In genomic region chr19:10525106-10525901, GRCm38 (mm10) we compare ENCODE assay signal across 8 mouse cellular contexts. TPM values are rescaled to one million over a fixed set of nuclear protein-coding genes. Genes with fewer than 3 reads are reported as not detected.
A peak's percentile ranks its signal among the peaks of the same experiment; 100 is the strongest.
DNase-seq lines count a peak whose midpoint lies in the region; ATAC-seq and TF ChIP-seq lines count a peak whose summit lies in the region.

Gene Cpsf7, plus strand, starts transcription at chr19:10525266.

- H3K36me3 ChIP-seq in embryonic facial prominence, embryonic 15.5 days = peaks cover 14% of the 10 kb centered on the region
- peaks cover 28% of the 10 kb centered on the region for H3K36me3 ChIP-seq in limb, embryonic 14.5 days (ENCODE audit: control insufficient read depth, insufficient read depth, low read length)
- 0 out of 2 replicates have a peak, but pooled peaks cover 1% of the 10 kb centered on the region for H3K36me3 ChIP-seq in midbrain, postnatal 0 days (ENCODE audit: insufficient read depth, low read length)

- ATAC-seq in embryonic facial prominence, embryonic 15.5 days (ENCODE audit: insufficient number of reproducible peaks, low FRiP score, low TSS enrichment, low read depth) = peak; percentile 94
- ATAC-seq in limb, embryonic 14.5 days (ENCODE audit: low FRiP score, low read depth) = peak; percentile 94
- ATAC-seq in midbrain, postnatal 0 days (ENCODE audit: low FRiP score) = peak; percentile 92

- peak within 1 kb of the TSS; percentile 86 for H3K9ac ChIP-seq in embryonic facial prominence, embryonic 15.5 days
- H3K9ac ChIP-seq in limb, embryonic 14.5 days (ENCODE audit: low read depth, low read length, severe bottlenecking) = peak within 1 kb of the TSS; percentile 97
- peak within 1 kb of the TSS; percentile 97 for H3K9ac ChIP-seq in midbrain, postnatal 0 days (replicated peaks; ENCODE audit: low read length, poor library complexity, severe bottlenecking)

- H3K9me3 ChIP-seq in embryonic facial prominence, embryonic 15.5 days (replicated peaks) = no peaks in the 10 kb centered on the region
- no peaks in the 10 kb centered on the region for H3K9me3 ChIP-seq in limb, embryonic 14.5 days (ENCODE audit: control insufficient read depth, low read length)
- H3K9me3 ChIP-seq in midbrain, postnatal 0 days (ENCODE audit: low read length) = no peaks in the 10 kb centered on the region

- DNase-seq in 416B (ENCODE audit: low read depth) = peak; percentile 93
- DNase-seq in heart, adult 8-10 months (ENCODE audit: low spot score) = peak; percentile 90
- DNase-seq in kidney, adult 9 months = peak; percentile 92
- peak; percentile 95 for DNase-seq in limb, embryonic 14.5 days (ENCODE audit: low spot score)
- DNase-seq in midbrain, postnatal 0 days (ENCODE audit: low spot score) = peak; percentile 96
- DNase-seq in spleen, postnatal 14 days (ENCODE audit: low spot score in 2 of 2) = peak; percentile 76 to 79

- peaks cover 1% of the 10 kb centered on the region for H3K4me1 ChIP-seq in bone marrow, adult 2 months (ENCODE audit: control insufficient read depth, insufficient read depth, low read length)
- peaks cover 25% of the 10 kb centered on the region for H3K4me1 ChIP-seq in embryonic facial prominence, embryonic 15.5 days
- peaks cover 19% of the 10 kb centered on the region for H3K4me1 ChIP-seq in limb, embryonic 14.5 days (ENCODE audit: control insufficient read depth, insufficient read depth, low read length)
- peaks cover 8% of the 10 kb centered on the region; the same call in 1 of the 2 replicates for H3K4me1 ChIP-seq in midbrain, postnatal 0 days (ENCODE audit: insufficient read depth, low read length)

- no peaks in the 10 kb centered on the region for H3K27me3 ChIP-seq in embryonic facial prominence, embryonic 15.5 days
- no peaks in the 10 kb centered on the region for H3K27me3 ChIP-seq in limb, embryonic 14.5 days (ENCODE audit: control insufficient read depth, insufficient read depth, low read length)
- H3K27me3 ChIP-seq in midbrain, postnatal 0 days (ENCODE audit: insufficient read depth, low read length) = no peaks in the 10 kb centered on the region

- H3K4me3 ChIP-seq in bone marrow, adult 2 months (replicated peaks; ENCODE audit: control insufficient read depth, low read depth, low read length) = peak within 1 kb of the TSS; percentile 100
- peak within 1 kb of the TSS; percentile 78 for H3K4me3 ChIP-seq in embryonic facial prominence, embryonic 15.5 days (replicated peaks)
- peak within 1 kb of the TSS; percentile 89 for H3K4me3 ChIP-seq in limb, embryonic 14.5 days (replicated peaks; ENCODE audit: low read length)
- peak within 1 kb of the TSS; percentile 94 for H3K4me3 ChIP-seq in midbrain, postnatal 0 days (ENCODE audit: low read depth, low read length)

- WGBS in bone marrow, adult 2 months = under 1% methylated on average over 89 of the region's 93 CpGs
- under 1% methylated on average over 85 of the region's 93 CpGs for WGBS in embryonic facial prominence, embryonic 15.5 days
- WGBS in limb, embryonic 14.5 days = under 1% methylated on average over 37 of the region's 93 CpGs
- WGBS in midbrain, postnatal 0 days = under 1% methylated on average over 73 of the region's 93 CpGs

- TF ChIP-seq POLR2A in bone marrow, adult 2 months (IDR thresholded peaks at IDR 0.05; ENCODE audit: borderline replicate concordance, control insufficient read depth, low read depth, low read length) = peak; percentile 68; the same call in 1 of the 2 replicates
- TF ChIP-seq POLR2A in limb, embryonic 14.5 days (IDR thresholded peaks at IDR 0.05; ENCODE audit: borderline replicate concordance, extremely low read depth, insufficient read depth, insufficient read length) = no peak

- peak within 1 kb of the TSS; percentile 98 for H3K27ac ChIP-seq in bone marrow, adult 2 months (ENCODE audit: control insufficient read depth, insufficient read depth, low read depth, low read length, poor library complexity)
- H3K27ac ChIP-seq in embryonic facial prominence, embryonic 15.5 days (replicated peaks) = peak within 1 kb of the TSS; percentile 98
- peak within 1 kb of the TSS; percentile 96 for H3K27ac ChIP-seq in limb, embryonic 14.5 days (replicated peaks; ENCODE audit: low read depth, low read length)
- H3K27ac ChIP-seq in midbrain, postnatal 0 days (ENCODE audit: low read depth, low read length) = peak within 1 kb of the TSS; percentile 98

- peak within 1 kb of the TSS; percentile 63 for H3K4me2 ChIP-seq in embryonic facial prominence, embryonic 15.5 days (replicated peaks)
- peak within 1 kb of the TSS; percentile 68 for H3K4me2 ChIP-seq in limb, embryonic 14.5 days (replicated peaks; ENCODE audit: low read depth, low read length, severe bottlenecking)
- peak within 1 kb of the TSS; percentile 73 for H3K4me2 ChIP-seq in midbrain, postnatal 0 days (ENCODE audit: low read depth, low read length, poor library complexity, severe bottlenecking)

- no peak for TF ChIP-seq CTCF in bone marrow, adult 2 months (IDR thresholded peaks at IDR 0.05; ENCODE audit: control insufficient read depth, insufficient read depth, low read length)
- no peak for TF ChIP-seq CTCF in midbrain, postnatal 0 days (IDR thresholded peaks at IDR 0.05)

RNA-seq across cellular contexts. Expression of gene Cpsf7, which starts in this region (rescaled TPM):
- polyA plus RNA-seq in bone marrow, adult 2 months (2011; ENCODE audit: insufficient read depth, insufficient read length, low replicate concordance, missing spikeins) = 46.7 and 87.1 TPM in 2 replicates
- polyA plus RNA-seq in embryonic facial prominence, embryonic 15.5 days (2015; fragmentation: Nextera tagmentation; extraction: Ambion mirVana) = 43.1 and 49.5 TPM in 2 replicates
- 10 to 100 TPM; 19.5 to 23.3 (median 21.8) TPM for total RNA-seq in heart, adult 8-10 months (2022)
- 102 and 106 TPM in 2 replicates for polyA plus RNA-seq in limb, embryonic 14.5 days (2012; rRNA removed)
- 50.4 and 59.1 TPM in 2 replicates for polyA plus RNA-seq in limb, embryonic 14.5 days (2014; fragmentation: Nextera tagmentation; extraction: Ambion mirVana)
- total RNA-seq in midbrain, postnatal 0 days (2014; rRNA removed) = 55.7 and 62.3 TPM in 2 replicates
- polyA plus RNA-seq in midbrain, postnatal 0 days (2015; fragmentation: Nextera tagmentation; extraction: Ambion mirVana) = 36.7 and 40.6 TPM in 2 replicates

Comparison
In these comparisons a context has a peak if more than half of its experiments do, and no peak if none do; other contexts are left out.
1. Peak in every context shown above with its lines: DNase-seq, ATAC-seq, H3K4me3 ChIP-seq and H3K27ac ChIP-seq.